Mouse (Mus musculus): ENCODE data around the gene Abhd5.
"Not testable (repeated sequence)": the region's sequence is repeated elsewhere in the genome, so short reads cannot be mapped to it uniquely, and the experiment has no call there.

Abhd5 gene

DNA sequence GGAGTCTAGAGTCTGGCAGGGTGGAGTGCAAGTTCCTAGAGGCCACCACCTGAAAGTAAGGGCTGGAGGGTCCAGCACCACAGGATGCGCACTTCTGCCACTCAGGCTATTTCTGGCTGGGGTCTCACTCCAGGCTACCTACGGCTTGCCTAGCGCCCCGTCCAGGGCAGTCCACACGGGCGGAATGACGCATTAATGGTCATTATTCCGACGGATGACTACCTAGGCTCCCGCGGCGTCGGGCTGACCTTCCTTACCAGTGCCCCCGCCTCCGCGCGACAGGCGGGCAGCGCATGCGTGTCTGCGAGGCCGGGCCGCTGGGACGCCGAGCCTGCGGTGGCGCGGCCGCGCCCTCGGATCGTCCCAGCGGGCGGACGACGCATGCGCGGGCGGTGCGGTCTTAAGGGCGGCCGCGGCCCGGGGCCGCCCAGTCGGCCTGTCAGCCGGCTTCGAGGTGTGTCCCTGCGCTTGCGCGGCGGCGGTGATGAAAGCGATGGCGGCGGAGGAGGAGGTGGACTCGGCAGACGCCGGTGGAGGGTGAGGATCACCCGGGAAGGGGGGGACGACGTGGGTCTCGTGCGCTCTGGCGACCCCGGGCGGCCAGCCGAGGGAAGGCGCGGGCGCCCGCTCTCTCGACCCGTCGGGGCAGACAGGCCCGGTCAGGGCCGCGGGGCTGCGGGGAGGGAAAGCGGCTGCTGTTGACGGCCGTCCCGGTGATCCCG lies at the start of gene Abhd5:
TSS of gene Abhd5 (plus strand) at position 306 of the 722 bp plus-strand sequence.
- DNase-seq (ENCODE audit: low read depth, low spot score): peak; percentile 81

DNA sequence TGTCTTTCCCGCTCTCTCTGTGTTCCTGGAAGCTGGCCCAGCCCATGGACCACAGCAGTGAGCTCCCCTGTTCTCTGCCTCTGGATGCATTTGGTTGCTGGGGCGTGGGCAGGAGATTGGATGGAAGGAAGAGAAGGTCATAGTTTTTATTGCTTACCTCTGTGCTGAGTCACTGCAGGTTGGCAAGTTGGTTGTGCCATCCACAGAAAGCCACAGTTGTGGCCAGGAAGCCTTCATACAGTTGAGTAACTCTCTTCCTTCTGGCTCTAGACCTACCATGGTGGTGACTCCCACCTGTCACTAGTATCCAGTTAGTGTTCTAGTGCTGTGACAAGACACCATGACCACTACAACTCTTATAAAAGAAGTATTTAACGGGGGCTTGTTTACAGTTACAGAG lies 46.1 kb upstream of the Abhd5 start:
- DNase-seq (ENCODE audit: low read depth, low spot score): no peak

DNA sequence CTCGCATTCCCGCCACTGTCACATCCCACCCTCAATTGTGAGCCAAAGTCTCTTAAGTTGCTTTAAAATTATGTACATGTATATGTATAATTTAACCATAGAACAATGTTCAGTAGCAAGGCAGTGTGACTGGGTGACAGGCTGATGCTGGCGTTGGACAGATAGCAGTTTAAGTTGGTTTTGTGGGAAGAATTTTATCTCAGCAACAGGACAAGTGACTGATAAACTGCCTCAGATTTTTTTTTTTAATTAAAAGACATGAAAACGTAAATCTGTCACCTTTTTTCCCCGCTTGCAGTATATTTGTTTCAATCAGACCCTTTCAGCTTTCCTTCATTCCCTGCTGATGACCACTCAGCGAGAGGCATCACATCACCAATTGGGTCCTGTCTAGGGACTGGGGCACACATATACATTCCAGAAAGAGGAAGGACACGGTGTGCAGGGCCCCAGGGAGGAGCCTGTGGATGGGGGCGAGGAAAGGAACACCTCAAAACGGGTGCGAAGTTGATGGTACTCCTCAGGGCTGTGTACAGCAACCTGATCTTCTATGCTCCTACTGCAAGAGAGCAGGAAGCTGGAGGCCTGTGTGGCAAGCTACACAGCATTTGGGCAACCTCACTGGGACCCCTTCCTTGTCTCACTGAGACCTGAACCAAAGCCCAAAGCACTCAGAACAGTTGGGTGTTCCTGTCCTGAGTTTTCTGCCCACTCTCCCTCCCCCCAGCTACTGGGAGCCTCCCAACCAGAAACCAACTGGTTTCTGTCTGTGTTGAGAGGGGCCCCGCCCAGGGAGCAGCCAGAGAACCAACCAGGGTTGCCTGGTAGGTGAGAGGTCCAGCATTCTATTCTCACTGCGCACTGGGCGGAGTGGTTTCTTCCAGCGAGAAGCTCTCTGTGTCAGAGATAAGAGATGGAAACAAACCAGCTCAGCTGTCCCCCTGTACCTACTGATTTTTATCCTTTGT lies 42.1 kb upstream of the Abhd5 start:
- DNase-seq (ENCODE audit: low read depth, low spot score): no peak

DNA sequence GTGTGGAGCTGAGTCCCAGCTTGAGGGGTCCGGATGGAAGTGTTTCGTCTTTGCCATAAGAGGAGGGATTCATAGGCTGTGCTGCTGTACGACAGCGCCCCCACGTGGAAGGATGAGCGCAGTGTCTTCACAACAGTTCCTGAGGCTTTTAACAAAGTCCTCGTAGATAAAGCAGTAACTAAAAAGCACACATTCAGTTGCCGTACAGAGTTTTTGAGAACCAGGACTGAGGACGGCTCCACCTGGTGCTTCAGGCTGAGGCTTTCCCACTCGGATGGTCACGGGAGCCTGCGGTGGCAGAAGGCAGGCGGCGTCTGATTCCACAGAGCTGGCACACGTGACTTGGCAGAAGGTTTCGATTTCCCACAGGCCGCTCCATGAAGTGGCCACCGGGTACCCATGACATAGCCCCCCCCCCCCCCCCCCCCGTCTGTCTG lies 40.8 kb upstream of the Abhd5 start:
- DNase-seq (ENCODE audit: low read depth, low spot score): peak; percentile 85

- DNase-seq (ENCODE audit: low read depth, low spot score): no peak
Measured at GRCm38 (mm10) chr9:122311051-122311760, 40.2 kb upstream of the Abhd5 start.

DNA sequence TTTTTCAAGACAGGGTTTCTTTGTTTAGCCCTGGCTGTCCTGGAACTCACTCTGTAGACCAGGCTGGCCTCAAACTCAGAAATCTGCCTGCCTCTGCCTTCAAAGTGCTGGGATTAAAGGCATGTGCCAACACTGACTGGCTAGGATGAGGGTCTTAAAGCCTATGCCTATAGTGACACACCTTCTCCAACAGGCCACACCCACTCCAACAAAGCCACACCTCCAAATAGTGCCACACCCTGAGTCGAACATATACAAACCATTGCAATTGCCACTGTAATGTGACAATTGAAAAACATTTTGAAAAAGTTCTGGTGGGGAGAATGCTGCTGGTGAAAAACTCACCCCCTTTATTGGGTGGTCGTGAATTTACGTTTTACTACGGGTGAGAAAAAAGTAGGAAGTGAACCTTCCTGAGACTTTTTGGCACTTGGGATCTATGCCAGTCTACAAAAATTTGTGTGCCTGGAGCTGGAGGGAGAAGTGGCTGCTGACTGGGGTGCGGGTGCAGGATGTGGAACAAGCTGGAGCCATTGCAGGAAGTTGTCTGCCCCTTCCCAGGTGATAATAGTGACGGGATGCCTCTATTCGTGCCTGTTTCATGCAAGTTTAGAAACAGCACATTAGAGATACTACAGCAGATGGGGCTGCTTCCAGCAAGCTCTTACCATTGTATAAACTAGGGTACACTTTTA lies 39.0 kb upstream of the Abhd5 start:
- no peak for DNase-seq (ENCODE audit: low read depth, low spot score)

- not testable (repeated sequence) for DNase-seq (ENCODE audit: low read depth, low spot score)
Measured at GRCm38 (mm10) chr9:122313128-122313527, 38.3 kb upstream of the Abhd5 start.

GRCm38 (mm10) chr9:122314386-122314785 lies 37.0 kb upstream of the Abhd5 start:
- no peak for DNase-seq (ENCODE audit: low read depth, low spot score)

DNA sequence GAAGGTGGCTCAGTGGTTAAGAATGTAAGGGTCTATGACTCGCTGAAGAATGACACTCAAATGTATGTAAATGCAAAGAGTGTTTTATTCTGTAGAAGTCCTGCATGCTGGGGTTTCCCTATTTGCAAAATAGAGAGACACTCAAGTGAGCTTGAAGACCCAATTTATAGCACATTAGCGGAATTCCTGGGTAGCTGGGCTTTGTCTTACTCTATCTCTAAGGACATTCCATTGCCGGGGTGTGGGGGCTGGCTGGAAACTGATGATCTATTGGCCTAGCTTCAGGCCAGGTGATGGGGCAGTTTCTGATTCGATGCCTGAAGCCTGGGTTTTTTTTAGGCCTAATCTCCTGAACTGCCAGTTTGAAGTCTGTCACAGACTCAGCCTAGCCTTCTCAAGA lies 36.5 kb upstream of the Abhd5 start:
- no peak for DNase-seq (ENCODE audit: low read depth, low spot score)

GRCm38 (mm10) chr9:122315501-122315900 lies 35.9 kb upstream of the Abhd5 start:
- no peak for DNase-seq (ENCODE audit: low read depth, low spot score)

GRCm38 (mm10) chr9:122316562-122316961 lies 34.8 kb upstream of the Abhd5 start:
- DNase-seq (ENCODE audit: low read depth, low spot score): no peak

DNA sequence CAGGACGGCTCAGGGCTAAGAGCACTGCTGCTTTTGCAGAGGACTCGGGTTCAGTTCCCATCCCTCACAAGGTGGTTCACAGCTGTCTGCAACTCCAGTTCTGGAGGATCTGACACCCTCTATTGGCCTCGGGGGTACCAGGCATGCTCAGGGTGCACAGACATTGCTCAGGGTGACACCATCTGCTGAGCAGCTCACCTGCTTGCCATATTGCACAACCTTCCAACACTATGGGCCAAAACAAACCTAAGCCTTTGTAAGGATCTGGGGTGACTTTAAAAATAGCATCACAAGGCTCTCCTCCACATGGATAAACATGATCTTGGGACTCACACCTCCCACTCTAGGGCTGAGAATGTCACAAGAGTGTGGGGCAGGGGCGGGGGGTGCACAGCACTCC lies 30.8 kb upstream of the Abhd5 start:
- no peak for DNase-seq (ENCODE audit: low read depth, low spot score)

GRCm38 (mm10) chr9:122322356-122322755 lies 29.1 kb upstream of the Abhd5 start:
- DNase-seq (ENCODE audit: low read depth, low spot score): no peak

- DNase-seq (ENCODE audit: low read depth, low spot score): no peak
Measured at GRCm38 (mm10) chr9:122325996-122326395, 25.4 kb upstream of the Abhd5 start.

DNA sequence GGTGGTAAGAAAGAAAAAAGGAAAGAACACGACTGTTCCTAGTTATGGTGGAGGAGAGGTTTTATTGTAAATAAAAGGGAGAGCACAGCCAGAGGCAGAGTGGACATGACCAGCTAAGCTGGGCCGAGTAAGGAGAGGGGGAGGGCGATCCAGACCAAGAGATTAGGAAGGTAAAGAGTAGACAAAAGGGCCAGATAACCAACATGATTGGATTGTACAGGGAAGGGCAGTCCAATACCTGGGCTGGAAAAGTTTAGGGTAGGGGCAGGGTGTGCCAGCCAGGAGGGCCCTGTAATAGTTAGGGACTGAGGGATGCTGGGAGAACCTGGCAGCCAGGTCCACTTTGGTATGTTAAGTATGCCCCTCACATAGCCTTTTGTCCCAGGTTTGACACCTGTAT lies 23.2 kb upstream of the Abhd5 start:
- no peak for DNase-seq (ENCODE audit: low read depth, low spot score)

- no peak for DNase-seq (ENCODE audit: low read depth, low spot score)
Measured at GRCm38 (mm10) chr9:122336677-122337076, 14.7 kb upstream of the Abhd5 start.

GRCm38 (mm10) chr9:122337510-122337931 lies 13.9 kb upstream of the Abhd5 start:
- DNase-seq (ENCODE audit: low read depth, low spot score): no peak

GRCm38 (mm10) chr9:122339972-122340371 lies 11.4 kb upstream of the Abhd5 start:
- DNase-seq (ENCODE audit: low read depth, low spot score): no peak

DNA sequence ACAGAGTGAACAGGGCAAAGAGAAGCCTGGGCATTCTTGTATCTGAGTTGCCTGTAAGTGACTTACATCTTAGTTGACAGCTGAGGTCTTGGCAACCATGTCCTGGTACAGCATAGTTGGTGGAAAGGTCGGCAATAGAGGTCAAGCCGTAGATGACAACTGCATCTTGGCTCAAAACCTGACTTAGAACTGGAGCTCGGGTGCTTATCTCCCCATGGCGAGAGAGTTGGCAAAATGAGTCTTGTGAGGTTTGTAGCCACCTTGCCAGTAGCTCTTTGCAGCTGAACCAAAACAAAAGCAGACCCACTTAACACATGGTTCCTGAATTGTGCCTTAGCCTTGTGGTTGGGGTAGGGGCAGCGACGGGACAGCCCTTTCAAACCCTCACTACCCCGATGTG lies 8.0 kb upstream of the Abhd5 start:
- DNase-seq (ENCODE audit: low read depth, low spot score): no peak

GRCm38 (mm10) chr9:122344560-122344959 lies 6.8 kb upstream of the Abhd5 start:
- no peak for DNase-seq (ENCODE audit: low read depth, low spot score)

DNA sequence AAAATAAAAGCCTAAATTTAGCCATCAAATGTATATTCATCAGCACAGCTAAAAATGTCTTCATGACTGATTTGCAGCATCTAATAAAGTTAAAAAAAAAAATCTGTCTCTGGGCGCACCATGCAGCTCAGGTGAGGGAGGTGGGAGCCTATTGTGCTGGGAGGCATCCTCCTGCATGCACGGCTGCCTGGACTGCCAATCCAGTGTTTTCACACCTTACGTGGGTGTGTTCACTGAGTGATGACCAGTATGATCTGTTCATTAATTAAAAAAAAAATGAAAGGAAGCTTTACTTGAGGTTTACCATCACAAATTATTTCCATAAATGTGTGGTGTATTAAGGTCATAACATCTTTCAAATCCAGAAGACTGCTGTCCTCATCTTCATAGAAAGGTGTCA lies 6.1 kb upstream of the Abhd5 start:
- DNase-seq (ENCODE audit: low read depth, low spot score): no peak

All from A20 (cell line).